Mouse (Mus musculus) liver, postnatal 0 days (tissue): ENCODE data around the gene Bsdc1.

Source experiments
- CTCF ChIP-seq: sonication (generic); IDR thresholded peaks from 2 replicates; pipeline ENCODE4 v1.5.1; 2016; ENCODE audit warnings: antibody characterized with exemption, low read depth
- EP300 ChIP-seq: IDR thresholded peaks from 2 replicates; pipeline ENCODE4 v1.6.1; 2016; ENCODE audit warnings: antibody characterized with exemption, low read depth, mild to moderate bottlenecking

DNA sequence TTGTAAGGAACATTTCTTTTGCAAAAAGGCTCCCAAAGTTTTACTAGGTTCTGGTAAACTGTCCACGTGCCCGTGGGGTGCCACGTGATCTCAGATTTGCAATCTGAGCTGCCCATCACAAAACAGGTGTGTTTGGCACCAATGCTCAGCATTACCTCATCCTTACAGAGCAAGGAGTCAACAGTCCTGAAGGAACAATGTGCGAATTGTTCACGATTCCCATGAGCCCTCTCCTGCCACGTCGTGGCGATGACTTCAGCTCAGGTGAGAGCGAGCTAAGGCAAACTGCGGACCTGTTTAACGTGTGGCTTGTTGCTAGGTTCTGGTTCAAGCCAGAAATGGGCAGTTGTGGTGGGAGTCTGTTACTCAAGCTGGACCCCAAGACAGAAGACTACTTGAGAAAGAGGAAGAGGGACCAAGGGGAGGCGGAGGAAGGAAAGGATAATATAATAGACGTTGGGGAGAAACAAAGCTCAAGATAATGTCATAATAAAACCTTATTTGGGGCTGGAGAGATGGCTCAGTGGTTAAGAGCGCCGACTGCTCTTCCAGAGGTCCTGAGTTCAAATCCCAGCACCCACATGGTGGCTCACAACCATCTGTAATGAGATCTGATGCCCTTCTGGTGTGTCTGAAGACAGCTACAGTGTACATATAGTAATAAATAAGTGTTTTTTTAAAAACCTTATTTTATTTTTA lies 9.8 kb upstream of the Bsdc1 start:
- TF ChIP-seq CTCF (no peak), EP300 (no peak)
